Mouse (Mus musculus): ENCODE data around the gene Ctu2. TPM values are rescaled to one million over a fixed set of nuclear protein-coding genes. Genes with fewer than 3 reads are reported as not detected.

Ctu2 gene
- 10 to 100 TPM; 16.9 to 21.0 TPM for total RNA-seq (2023)

GRCm38 (mm10) chr8:122475580-122476320 is at the start of gene Ctu2, which contains the start of gene Rnf166:
TSS of gene Ctu2 (plus strand) at chr8:122476143.
TSS of gene Rnf166 (minus strand) at chr8:122476064.

GRCm38 (mm10) chr8:122432443-122433268 is 43.3 kb upstream of the Ctu2 start, which contains the start of gene Cyba:
TSS of gene Cyba (minus strand) at chr8:122432930.

DNA sequence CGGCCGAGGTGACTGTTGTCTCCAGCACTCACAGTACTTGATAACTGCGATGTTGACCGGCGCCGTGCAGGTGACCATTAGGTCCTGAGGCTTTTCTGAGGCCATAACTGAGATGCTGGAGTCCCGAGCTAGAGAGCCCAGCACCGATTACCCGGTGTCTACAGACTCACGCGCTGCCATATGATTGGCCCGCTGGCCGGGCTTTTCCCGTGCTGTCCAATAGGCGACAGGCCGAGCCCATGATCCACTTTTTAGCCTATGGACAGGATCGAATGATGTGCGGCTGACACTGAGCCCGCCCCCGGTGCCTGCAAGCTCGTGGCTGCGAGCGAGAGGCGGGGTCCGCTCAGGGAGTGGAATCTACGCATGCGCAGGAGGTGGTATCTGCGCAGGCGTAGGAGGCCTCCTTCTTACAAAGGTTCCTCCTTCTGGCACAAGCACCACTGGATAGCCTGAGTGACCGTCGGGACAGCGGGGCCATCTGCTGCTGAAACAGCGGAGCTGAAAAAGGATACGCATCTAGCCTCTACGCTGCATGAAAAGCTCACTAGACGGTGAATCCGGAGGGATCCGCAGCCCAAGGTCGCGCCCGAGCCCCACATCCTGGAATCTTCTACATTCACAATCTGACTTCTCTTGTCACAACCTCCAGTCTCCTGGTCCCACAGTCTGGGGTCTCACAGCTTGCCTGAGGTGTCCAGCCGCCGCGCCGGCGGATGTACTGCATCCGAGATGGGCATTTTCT is 32.5 kb upstream of the Ctu2 start, which contains the start of gene Mvd:
Gene Mvd (minus strand): TSS at position 161 of the 745 bp plus-strand sequence.

GRCm38 (mm10) chr8:122460524-122461472 is 15.1 kb upstream of the Ctu2 start, which contains the start of gene Snai3:
TSS of gene Snai3 (minus strand) at chr8:122460733.

Other genes starting within 250 kb of the Ctu2 start
- 1 to 10 TPM; 6.2 to 8.8 TPM for gene Zfpm1, start 194.0 kb upstream of the Ctu2 start, total RNA-seq (2023)
- not detected for gene Trhr2, start 115.4 kb upstream of the Ctu2 start, total RNA-seq (2023)
- 10 to 100 TPM; 73.0 to 84.4 TPM for gene Zc3h18, start 99.5 kb upstream of the Ctu2 start, total RNA-seq (2023)
- gene Il17c, start 54.1 kb upstream of the Ctu2 start, total RNA-seq (2023), result under 1 TPM in 1 of 2 experiments, not detected in 1; 0.73 TPM
- 100 to 1,000 TPM; 719 to 753 TPM for gene Cyba, start 43.2 kb upstream of the Ctu2 start, total RNA-seq (2023)
- gene Mvd, start 32.7 kb upstream of the Ctu2 start, total RNA-seq (2023), result 10 to 100 TPM; 27.0 to 27.9 TPM
- not detected for gene Snai3, start 15.4 kb upstream of the Ctu2 start, total RNA-seq (2023)
- 10 to 100 TPM; 79.5 to 90.9 TPM for gene Rnf166, start 79 bp upstream of the Ctu2 start, total RNA-seq (2023)
- 100 to 1,000 TPM; 125 to 127 TPM for gene Piezo1, start 75.2 kb downstream of the Ctu2 start, total RNA-seq (2023)
- 10 to 100 TPM; 23.8 to 29.1 TPM for gene Cdt1, start 91.9 kb downstream of the Ctu2 start, total RNA-seq (2023)
- gene Aprt, start 100.8 kb downstream of the Ctu2 start, total RNA-seq (2023), result 100 to 1,000 TPM; 142 to 157 TPM
- gene Galns, start 135.3 kb downstream of the Ctu2 start, total RNA-seq (2023), result 10 to 100 TPM; 30.8 to 32.1 TPM
- 10 to 100 TPM; 40.8 to 50.4 TPM for gene Trappc2l, start 135.5 kb downstream of the Ctu2 start, total RNA-seq (2023)
- under 1 TPM in 1 of 2 experiments, not detected in 1; 0.79 TPM for gene Pabpn1l, start 146.6 kb downstream of the Ctu2 start, total RNA-seq (2023)
- 100 to 1,000 TPM; 133 to 179 TPM for gene Cbfa2t3, start 223.0 kb downstream of the Ctu2 start, total RNA-seq (2023)